Comparison of ENCODE assay signal across 27 mouse cellular contexts in the genomic region with DNA sequence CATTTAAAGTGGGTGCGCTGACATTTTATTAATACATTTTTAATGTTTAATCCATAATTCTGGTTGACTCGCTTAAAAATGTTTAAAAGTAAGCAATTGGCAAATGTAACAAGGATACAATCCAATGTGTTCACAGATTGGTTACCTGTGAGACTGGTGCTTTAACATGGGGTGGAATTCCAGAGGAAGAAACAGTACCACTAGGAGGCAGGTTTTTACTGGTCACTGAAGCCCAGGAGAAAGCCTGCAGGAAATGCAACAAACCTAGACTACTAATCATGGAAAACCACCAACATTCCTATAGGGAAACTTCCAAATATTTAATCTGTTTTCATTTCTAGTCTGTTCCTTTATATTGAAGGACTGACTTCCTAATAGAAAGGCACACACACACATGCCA. TPM values are rescaled to one million over a fixed set of nuclear protein-coding genes. Genes with fewer than 3 reads are reported as not detected.
A peak's percentile ranks its signal among the peaks of the same experiment; 100 is the strongest.
DNase-seq lines count a peak whose midpoint lies in the region; ATAC-seq and TF ChIP-seq lines count a peak whose summit lies in the region.
"Had no signal": no experiment of that assay in that cellular context is flagged by ENCODE, and none has a peak within 500 bp of the region (broad histone marks: within the 10 kb centered on the region; RNA-seq: fewer than 3 reads in every experiment).

No protein-coding gene starts in this region.

- CTCF ChIA-PET in Patski (lab: Charles Lee) = no interaction called here

- ATAC-seq in hindbrain, postnatal 0 days = no peak
- no peak for ATAC-seq in liver, postnatal 0 days
- no peak for ATAC-seq in liver, embryonic 11.5 days (replicated peaks; ENCODE audit: low FRiP score)
- ATAC-seq in Patski = no peak
- no peak for ATAC-seq in stomach, postnatal 0 days (ENCODE audit: low FRiP score, low TSS enrichment)
- ATAC-seq: forebrain, embryonic 15.5 days; liver, embryonic 12.5 days had no signal

- no peak for DNase-seq in hindbrain, postnatal 0 days (ENCODE audit: low spot score)
- DNase-seq in hindbrain, embryonic 10.5 days (ENCODE audit: low spot score) = no peak
- no peak for DNase-seq in liver, postnatal 0 days
- no peak for DNase-seq in liver, embryonic 11.5 days (ENCODE audit: low spot score)
- DNase-seq in Patski (ENCODE audit: low read depth, low spot score) = no peak
- DNase-seq in stomach, postnatal 0 days (ENCODE audit: low spot score) = no peak
- no peak for DNase-seq in thymus, adult 2 months
- DNase-seq: adrenal gland, postnatal 36 days; B cell, adult 2 months; cerebellum, adult 11 months; cerebellum, adult 9-11 months; gastrocnemius, postnatal 14 days; heart, adult 18-20 months; heart, postnatal 4 days; kidney, adult 18-20 months; kidney, postnatal 10 days had no signal

- H3K4me3 ChIP-seq in hindbrain, postnatal 0 days (ENCODE audit: low read length) = no peak overlapping the region
- H3K4me3 ChIP-seq in hindbrain, embryonic 10.5 days = no peak overlapping the region
- no peak overlapping the region for H3K4me3 ChIP-seq in liver, postnatal 0 days (ENCODE audit: low read depth, low read length)
- no peak overlapping the region for H3K4me3 ChIP-seq in liver, embryonic 11.5 days (ENCODE audit: low read depth, low read length)
- H3K4me3 ChIP-seq in stomach, postnatal 0 days (ENCODE audit: low read depth, low read length) = no peak overlapping the region
- H3K4me3 ChIP-seq in thymus, adult 2 months (ENCODE audit: control insufficient read depth, insufficient read depth, low read length) = no peak overlapping the region
- H3K4me3 ChIP-seq: embryonic facial prominence, embryonic 15.5 days; forebrain, embryonic 15.5 days; heart, embryonic 15.5 days; hindbrain, embryonic 15.5 days; limb, embryonic 12.5 days; liver, embryonic 12.5 days; lung, embryonic 15.5 days had no signal

- 95% methylated on average over 2 of the region's 2 CpGs for WGBS in hindbrain, postnatal 0 days
- WGBS in hindbrain, embryonic 10.5 days = 98% methylated on average over 2 of the region's 2 CpGs
- WGBS in liver, postnatal 0 days (ENCODE audit: insufficient replicate concordance) = 88% methylated on average over 2 of the region's 2 CpGs
- 92% methylated on average over 2 of the region's 2 CpGs for WGBS in liver, embryonic 11.5 days
- 96% methylated on average over 2 of the region's 2 CpGs for WGBS in stomach, postnatal 0 days
- WGBS in thymus, adult 2 months = 100% methylated on average over 2 of the region's 2 CpGs

- POLR2A ChIA-PET in Patski (lab: Charles Lee) = no interaction called here

- no peak for TF ChIP-seq EP300 in liver, postnatal 0 days (IDR thresholded peaks at IDR 0.05; ENCODE audit: low read depth)
- TF ChIP-seq EP300 in stomach, postnatal 0 days (optimal IDR thresholded peaks at IDR 0.05) = no peak

- H3K9me3 ChIP-seq in hindbrain, postnatal 0 days (ENCODE audit: low read length) = no peaks in the 10 kb centered on the region
- H3K9me3 ChIP-seq in hindbrain, embryonic 10.5 days = no peaks in the 10 kb centered on the region
- no peaks in the 10 kb centered on the region for H3K9me3 ChIP-seq in liver, postnatal 0 days (ENCODE audit: low read length)
- H3K9me3 ChIP-seq in liver, embryonic 11.5 days (ENCODE audit: control insufficient read depth, low read length) = no peaks in the 10 kb centered on the region
- no peaks in the 10 kb centered on the region for H3K9me3 ChIP-seq in stomach, postnatal 0 days (ENCODE audit: control insufficient read depth, low read length)
- H3K9me3 ChIP-seq: embryonic facial prominence, embryonic 15.5 days; forebrain, embryonic 15.5 days; G1E; heart, embryonic 15.5 days; hindbrain, embryonic 15.5 days; limb, embryonic 12.5 days; liver, embryonic 12.5 days; lung, embryonic 15.5 days had no signal

- no peaks in the 10 kb centered on the region for H3K4me1 ChIP-seq in hindbrain, postnatal 0 days (ENCODE audit: insufficient read depth, low read length)
- no peaks in the 10 kb centered on the region for H3K4me1 ChIP-seq in hindbrain, embryonic 10.5 days (replicated peaks)
- H3K4me1 ChIP-seq in liver, postnatal 0 days (ENCODE audit: insufficient read depth) = no peaks in the 10 kb centered on the region
- no peaks in the 10 kb centered on the region for H3K4me1 ChIP-seq in liver, embryonic 11.5 days (replicated peaks; ENCODE audit: control insufficient read depth, insufficient read depth, low read length)
- no peaks in the 10 kb centered on the region for H3K4me1 ChIP-seq in stomach, postnatal 0 days (replicated peaks; ENCODE audit: control insufficient read depth, insufficient read depth)
- no peaks in the 10 kb centered on the region for H3K4me1 ChIP-seq in thymus, adult 2 months (replicated peaks; ENCODE audit: control insufficient read depth, insufficient read depth, low read length)
- H3K4me1 ChIP-seq: embryonic facial prominence, embryonic 15.5 days; forebrain, embryonic 15.5 days; heart, embryonic 15.5 days; hindbrain, embryonic 15.5 days; limb, embryonic 12.5 days; lung, embryonic 15.5 days had no signal

- TF ChIP-seq POLR2A in thymus, adult 2 months (IDR thresholded peaks at IDR 0.05; ENCODE audit: control insufficient read depth, extremely low read depth, insufficient read depth, low read length, poor library complexity) = no peak

- no peak overlapping the region for H3K4me2 ChIP-seq in hindbrain, postnatal 0 days (ENCODE audit: low read depth, low read length)
- H3K4me2 ChIP-seq in liver, postnatal 0 days (ENCODE audit: low read depth, low read length) = no peak overlapping the region
- H3K4me2 ChIP-seq in liver, embryonic 11.5 days = no peak overlapping the region
- no peak overlapping the region for H3K4me2 ChIP-seq in stomach, postnatal 0 days (replicated peaks; ENCODE audit: low read depth)
- H3K4me2 ChIP-seq: embryonic facial prominence, embryonic 15.5 days; forebrain, embryonic 15.5 days; heart, embryonic 15.5 days; hindbrain, embryonic 15.5 days; limb, embryonic 12.5 days; liver, embryonic 12.5 days; lung, embryonic 15.5 days; midbrain, embryonic 11.5 days had no signal

- peaks cover 40% of the 10 kb centered on the region for H3K36me3 ChIP-seq in hindbrain, postnatal 0 days (ENCODE audit: insufficient read depth, low read length)
- peaks cover 97% of the 10 kb centered on the region for H3K36me3 ChIP-seq in hindbrain, embryonic 10.5 days
- peaks cover 48% of the 10 kb centered on the region for H3K36me3 ChIP-seq in liver, postnatal 0 days (replicated peaks; ENCODE audit: insufficient read depth, low read length)
- peaks cover 26% of the 10 kb centered on the region for H3K36me3 ChIP-seq in liver, embryonic 11.5 days (ENCODE audit: control insufficient read depth, insufficient read depth, low read length)
- H3K36me3 ChIP-seq in stomach, postnatal 0 days (ENCODE audit: control insufficient read depth, insufficient read depth, low read length) = peaks cover 18% of the 10 kb centered on the region
- H3K36me3 ChIP-seq in thymus, adult 2 months (ENCODE audit: control insufficient read depth, insufficient read depth, low read length) = peaks cover 73% of the 10 kb centered on the region

- no peaks in the 10 kb centered on the region for H3K27me3 ChIP-seq in hindbrain, postnatal 0 days (ENCODE audit: insufficient read depth, low read length)
- no peaks in the 10 kb centered on the region for H3K27me3 ChIP-seq in hindbrain, embryonic 10.5 days (ENCODE audit: insufficient read depth, poor library complexity, severe bottlenecking)
- H3K27me3 ChIP-seq in liver, postnatal 0 days (ENCODE audit: insufficient read depth, low read length) = no peaks in the 10 kb centered on the region
- no peaks in the 10 kb centered on the region for H3K27me3 ChIP-seq in liver, embryonic 11.5 days (replicated peaks; ENCODE audit: control insufficient read depth, insufficient read depth, low read length)
- H3K27me3 ChIP-seq in Patski = no peaks in the 10 kb centered on the region
- H3K27me3 ChIP-seq in stomach, postnatal 0 days (ENCODE audit: control insufficient read depth, insufficient read depth, low read length) = no peaks in the 10 kb centered on the region
- no peaks in the 10 kb centered on the region for H3K27me3 ChIP-seq in thymus, adult 2 months (ENCODE audit: control insufficient read depth, insufficient read depth, low read length)
- H3K27me3 ChIP-seq: CH12.LX; embryonic facial prominence, embryonic 15.5 days; forebrain, embryonic 15.5 days; heart, embryonic 15.5 days; hindbrain, embryonic 15.5 days; limb, embryonic 12.5 days; liver, embryonic 12.5 days; lung, embryonic 15.5 days had no signal

- in situ Hi-C loops in Patski (cut with MboI; ENCODE audit: low pct_unique_long_range_greater_than_20kb) = no loop called here

- H3K9ac ChIP-seq in hindbrain, postnatal 0 days (replicated peaks; ENCODE audit: low read length) = no peak overlapping the region
- H3K9ac ChIP-seq in liver, postnatal 0 days (replicated peaks) = no peak overlapping the region
- H3K9ac ChIP-seq in liver, embryonic 11.5 days (ENCODE audit: low read depth, low read length) = no peak overlapping the region
- no peak overlapping the region for H3K9ac ChIP-seq in stomach, postnatal 0 days (ENCODE audit: low read length)
- H3K9ac ChIP-seq: embryonic facial prominence, embryonic 15.5 days; forebrain, embryonic 15.5 days; heart, embryonic 15.5 days; hindbrain, embryonic 15.5 days; limb, embryonic 12.5 days; liver, embryonic 12.5 days; lung, embryonic 15.5 days had no signal

- TF ChIP-seq CTCF in hindbrain, postnatal 0 days (IDR thresholded peaks at IDR 0.05; ENCODE audit: low read depth) = peak; percentile 38
- TF ChIP-seq CTCF in liver, postnatal 0 days (IDR thresholded peaks at IDR 0.05; ENCODE audit: low read depth) = peak; percentile 32
- peak; percentile 42 for TF ChIP-seq CTCF in Patski (IDR thresholded peaks at IDR 0.05)
- TF ChIP-seq CTCF in stomach, postnatal 0 days (IDR thresholded peaks at IDR 0.05; ENCODE audit: low read depth) = peak; percentile 59
- no peak for TF ChIP-seq CTCF in thymus, adult 2 months (IDR thresholded peaks at IDR 0.05; ENCODE audit: borderline replicate concordance, control insufficient read depth, extremely low read depth, insufficient read depth, low read length, poor library complexity)

- H3K27ac ChIP-seq in hindbrain, postnatal 0 days = no peak overlapping the region
- H3K27ac ChIP-seq in hindbrain, embryonic 10.5 days = no peak overlapping the region
- H3K27ac ChIP-seq in liver, postnatal 0 days (ENCODE audit: low read depth) = no peak overlapping the region
- no peak overlapping the region for H3K27ac ChIP-seq in liver, embryonic 11.5 days (ENCODE audit: low read depth, low read length)
- H3K27ac ChIP-seq in stomach, postnatal 0 days (replicated peaks) = no peak overlapping the region
- no peak overlapping the region for H3K27ac ChIP-seq in thymus, adult 2 months (ENCODE audit: control insufficient read depth, insufficient read depth, low read length)
- H3K27ac ChIP-seq: embryonic facial prominence, embryonic 15.5 days; forebrain, embryonic 15.5 days; heart, embryonic 15.5 days; hindbrain, embryonic 15.5 days; limb, embryonic 12.5 days; liver, embryonic 12.5 days; lung, embryonic 15.5 days; macrophage had no signal

RNA-seq across cellular contexts. Expression of gene Cdkl2, which starts 19.5 kb away (rescaled TPM):
- 16.6 and 17.1 TPM in 2 replicates for total RNA-seq in hindbrain, postnatal 0 days (2014; rRNA removed)
- 29.2 and 29.4 TPM in 2 replicates for polyA plus RNA-seq in hindbrain, postnatal 0 days (2015; fragmentation: Nextera tagmentation; extraction: Ambion mirVana)
- 0.34 and 0.77 TPM in 2 replicates for polyA plus RNA-seq in hindbrain, embryonic 10.5 days (2016; fragmentation: Nextera tagmentation; extraction: Ambion mirVana)
- polyA plus RNA-seq in liver, postnatal 0 days (2015; fragmentation: Nextera tagmentation; extraction: Ambion mirVana) = 0.73 and 0.90 TPM in 2 replicates
- 0.45 TPM in 2 replicates for polyA plus RNA-seq in liver, embryonic 11.5 days (2014; fragmentation: Nextera tagmentation; extraction: Ambion mirVana)
- polyA plus RNA-seq in Patski (2021) = 13.7 TPM
- 3.8 and 4.0 TPM in 2 replicates for polyA plus RNA-seq in stomach, postnatal 0 days (2015; fragmentation: Nextera tagmentation; extraction: Ambion mirVana)
- polyA plus RNA-seq in thymus, adult 2 months (2012; rRNA removed) = 0.66 and 1.0 TPM in 2 replicates

RNA-seq across cellular contexts. Expression of gene G3bp2, which starts 20.3 kb away (rescaled TPM):
- 132 and 143 TPM in 2 replicates for total RNA-seq in hindbrain, postnatal 0 days (2014; rRNA removed)
- polyA plus RNA-seq in hindbrain, postnatal 0 days (2015; fragmentation: Nextera tagmentation; extraction: Ambion mirVana) = 265 and 271 TPM in 2 replicates
- polyA plus RNA-seq in hindbrain, embryonic 10.5 days (2016; fragmentation: Nextera tagmentation; extraction: Ambion mirVana) = 273 and 276 TPM in 2 replicates
- polyA plus RNA-seq in liver, postnatal 0 days (2015; fragmentation: Nextera tagmentation; extraction: Ambion mirVana) = 46.7 and 50.1 TPM in 2 replicates
- polyA plus RNA-seq in liver, embryonic 11.5 days (2014; fragmentation: Nextera tagmentation; extraction: Ambion mirVana) = 127 and 143 TPM in 2 replicates
- polyA plus RNA-seq in Patski (2021) = 125 TPM
- polyA plus RNA-seq in stomach, postnatal 0 days (2015; fragmentation: Nextera tagmentation; extraction: Ambion mirVana) = 94.0 and 111 TPM in 2 replicates
- polyA plus RNA-seq in thymus, adult 2 months (2012; rRNA removed) = 26.9 and 28.3 TPM in 2 replicates
